Mouse (Mus musculus): ENCODE results near the gene Map2k5. TPM values are rescaled to one million over a fixed set of nuclear protein-coding genes. Genes with fewer than 3 reads are reported as not detected.

Gene Map2k5
- polyA plus RNA-seq, 2 experiments = 37.1 to 37.5 TPM

DNA sequence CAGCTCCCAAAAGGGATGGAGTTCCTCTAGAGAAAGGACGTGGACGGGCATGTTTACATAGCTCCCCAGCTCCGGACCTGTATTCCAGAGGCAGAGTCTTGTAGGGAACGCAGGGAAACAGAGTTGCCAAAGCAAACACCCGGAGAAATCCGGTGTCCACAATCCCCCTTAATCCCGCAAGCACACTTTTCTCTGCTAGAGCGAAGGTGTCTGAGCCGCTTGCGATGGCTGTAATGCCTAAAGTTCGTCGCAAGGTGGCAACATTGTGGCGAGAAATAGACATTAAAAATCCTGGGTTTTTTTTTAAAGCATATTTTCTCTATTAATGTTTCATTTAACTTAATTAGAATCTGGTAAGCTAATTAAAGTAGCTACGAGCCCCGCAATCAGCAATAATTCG, 241.9 kb downstream of the Map2k5 start:
- no peak for ATAC-seq (ENCODE audit: low FRiP score, low read depth)
- H3K36me3 ChIP-seq (ENCODE audit: control insufficient read depth, insufficient read depth, low read length) = no peaks in the 10 kb centered on the region

DNA sequence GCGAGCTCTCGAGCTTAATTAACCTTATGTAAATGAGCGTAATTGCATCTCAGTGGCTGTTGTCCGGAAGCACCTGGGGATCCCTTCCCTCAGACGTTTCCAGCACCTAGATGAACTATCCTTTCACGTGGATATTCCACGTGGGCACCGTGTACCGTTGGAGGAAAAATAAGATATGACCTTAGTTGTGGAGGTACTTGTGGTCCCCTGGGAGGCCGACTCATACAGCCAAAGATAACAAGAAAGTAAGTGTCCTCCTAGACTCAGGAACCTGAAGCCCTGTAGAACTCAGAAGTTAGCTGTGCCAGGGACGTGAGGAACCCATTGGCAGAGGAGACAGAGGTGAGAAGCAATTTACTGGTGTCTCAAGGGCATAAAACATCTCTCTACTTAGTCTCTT, 242.3 kb downstream of the Map2k5 start:
- H3K9me3 ChIP-seq (ENCODE audit: control insufficient read depth, low read length) = no peaks in the 10 kb centered on the region
- peak overlapping the region; percentile 51 for H3K4me2 ChIP-seq (replicated peaks; ENCODE audit: low read depth, low read length, severe bottlenecking)
- no peaks in the 10 kb centered on the region for H3K36me3 ChIP-seq (ENCODE audit: control insufficient read depth, insufficient read depth, low read length)
- no peak overlapping the region for H3K27ac ChIP-seq (replicated peaks; ENCODE audit: low read depth, low read length)
- no peak for TF ChIP-seq POLR2A (IDR thresholded peaks at IDR 0.05; ENCODE audit: borderline replicate concordance, extremely low read depth, insufficient read depth, insufficient read length)
- H3K27me3 ChIP-seq (ENCODE audit: control insufficient read depth, insufficient read depth, low read length) = peaks cover 63% of the 10 kb centered on the region
- no peak for DNase-seq (ENCODE audit: low spot score)
- peaks cover 14% of the 10 kb centered on the region for H3K4me1 ChIP-seq (ENCODE audit: control insufficient read depth, insufficient read depth, low read length)
- H3K9ac ChIP-seq (ENCODE audit: low read depth, low read length, severe bottlenecking) = 0 out of 2 replicates have a peak overlapping the region, but pooled peaks have one; percentile 35
- WGBS = 2% methylated on average over 11 of the region's 11 CpGs
- H3K4me3 ChIP-seq (replicated peaks; ENCODE audit: low read length) = peak overlapping the region; percentile 30
- no peak for ATAC-seq (ENCODE audit: low FRiP score, low read depth)

More for the DNA sequence above, 241.9 kb downstream of the Map2k5 start:
- Histone ChIP-seq H3K4me1 (ENCODE audit: control insufficient read depth, insufficient read depth, low read length) (peaks cover 14% of the 10 kb centered on the region), H3K9me3 (ENCODE audit: control insufficient read depth, low read length) (no peaks in the 10 kb centered on the region), H3K27me3 (ENCODE audit: control insufficient read depth, insufficient read depth, low read length) (peaks cover 65% of the 10 kb centered on the region), H3K4me3 (replicated peaks; ENCODE audit: low read length) (peak overlapping the region; percentile 30), H3K27ac (replicated peaks; ENCODE audit: low read depth, low read length) (no peak overlapping the region), H3K9ac (ENCODE audit: low read depth, low read length, severe bottlenecking) (0 out of 2 replicates have a peak overlapping the region, but pooled peaks have one; percentile 35), H3K4me2 (replicated peaks; ENCODE audit: low read depth, low read length, severe bottlenecking) (peak overlapping the region; percentile 51)
- no peak for TF ChIP-seq POLR2A (IDR thresholded peaks at IDR 0.05; ENCODE audit: borderline replicate concordance, extremely low read depth, insufficient read depth, insufficient read length)
- WGBS = under 1% methylated on average over 16 of the region's 16 CpGs
- peak; percentile 47 for DNase-seq (ENCODE audit: low spot score)

DNA sequence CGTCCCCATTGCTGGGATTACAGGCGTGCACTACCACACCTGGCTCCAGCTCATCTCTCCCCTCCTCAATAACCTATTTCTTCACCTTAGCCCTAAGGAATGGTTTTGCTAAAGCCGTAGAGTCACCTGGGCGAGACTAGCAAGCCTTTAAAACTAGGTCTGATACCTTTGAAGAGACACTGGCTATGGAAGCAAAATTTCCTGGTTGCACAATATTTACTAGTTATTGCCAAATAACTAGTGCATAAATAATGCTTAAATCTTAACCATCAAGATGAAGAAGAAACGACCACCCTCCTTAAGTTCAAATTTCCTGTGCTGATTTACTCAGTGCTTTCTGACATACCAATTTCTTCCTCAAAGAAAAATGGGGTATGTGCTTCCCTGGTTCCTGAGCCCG, 244.0 kb downstream of the Map2k5 start:
- H3K27me3 ChIP-seq (ENCODE audit: control insufficient read depth, insufficient read depth, low read length) = peaks cover 47% of the 10 kb centered on the region
- H3K4me2 ChIP-seq (replicated peaks; ENCODE audit: low read depth, low read length, severe bottlenecking) = peak overlapping the region; percentile 84
- 10% methylated on average over 6 of the region's 6 CpGs for WGBS
- no peak for DNase-seq (ENCODE audit: low spot score)
- H3K27ac ChIP-seq (replicated peaks; ENCODE audit: low read depth, low read length) = no peak overlapping the region
- TF ChIP-seq POLR2A (IDR thresholded peaks at IDR 0.05; ENCODE audit: borderline replicate concordance, extremely low read depth, insufficient read depth, insufficient read length) = no peak
- no peaks in the 10 kb centered on the region for H3K9me3 ChIP-seq (ENCODE audit: control insufficient read depth, low read length)
- H3K4me1 ChIP-seq (ENCODE audit: control insufficient read depth, insufficient read depth, low read length) = peaks cover 14% of the 10 kb centered on the region; the same call in 1 of the 2 replicates
- no peaks in the 10 kb centered on the region for H3K36me3 ChIP-seq (ENCODE audit: control insufficient read depth, insufficient read depth, low read length)
- ATAC-seq (ENCODE audit: low FRiP score, low read depth) = no peak
- H3K4me3 ChIP-seq (replicated peaks; ENCODE audit: low read length) = peak overlapping the region; percentile 67
- H3K9ac ChIP-seq (ENCODE audit: low read depth, low read length, severe bottlenecking) = no peak overlapping the region

DNA sequence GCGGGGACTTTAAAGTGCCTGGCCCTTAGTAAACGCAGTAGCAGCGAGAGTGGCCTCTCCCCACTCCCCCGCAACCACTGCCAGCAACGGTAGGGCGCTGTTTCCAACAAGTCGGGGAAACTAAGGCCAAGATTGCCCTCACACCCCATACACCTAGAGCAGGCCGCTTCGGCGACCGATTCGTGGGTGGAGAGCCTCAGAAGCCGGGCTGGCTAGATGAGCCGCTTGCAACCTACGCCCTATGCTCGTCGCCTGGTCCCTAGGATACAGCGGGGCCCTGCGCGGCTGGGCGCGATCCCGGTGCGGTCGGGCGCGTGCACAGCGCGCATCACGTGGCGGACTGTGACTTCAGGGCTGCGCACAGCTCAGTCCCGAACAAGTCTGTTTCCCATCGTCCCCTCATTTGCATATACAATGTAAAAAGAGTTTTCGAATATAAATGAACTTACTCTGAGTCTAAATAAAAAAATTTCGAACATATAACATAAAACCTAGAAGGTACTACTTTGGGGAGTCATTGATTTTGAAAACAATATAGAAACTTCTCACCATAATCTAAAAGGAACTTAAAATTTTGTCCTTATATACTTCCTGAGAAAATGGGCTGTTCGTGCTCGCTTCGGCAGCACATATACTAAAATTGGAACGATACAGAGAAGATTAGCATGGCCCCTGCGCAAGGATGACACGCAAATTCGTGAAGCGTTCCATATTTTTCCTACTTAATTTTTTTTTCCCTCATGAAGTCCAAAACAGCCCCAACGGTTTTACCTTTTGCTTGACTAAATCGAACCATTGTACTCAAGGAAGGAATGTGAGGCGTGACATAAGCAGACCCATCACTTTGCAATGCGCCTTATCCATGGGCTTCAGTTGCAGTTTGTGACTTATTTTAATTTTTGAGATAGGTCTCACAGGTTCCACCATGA, 244.8 kb downstream of the Map2k5 start:
- TF ChIP-seq POLR2A (IDR thresholded peaks at IDR 0.05; ENCODE audit: borderline replicate concordance, extremely low read depth, insufficient read depth, insufficient read length) = peak; percentile 87; the same call in 1 of the 2 replicates
- Histone ChIP-seq H3K9me3 (ENCODE audit: control insufficient read depth, low read length) (no peaks in the 10 kb centered on the region), H3K36me3 (ENCODE audit: control insufficient read depth, insufficient read depth, low read length) (no peaks in the 10 kb centered on the region), H3K4me1 (ENCODE audit: control insufficient read depth, insufficient read depth, low read length) (peaks cover 14% of the 10 kb centered on the region; the same call in 1 of the 2 replicates), H3K9ac (ENCODE audit: low read depth, low read length, severe bottlenecking) (peak overlapping the region; percentile 72), H3K27me3 (ENCODE audit: control insufficient read depth, insufficient read depth, low read length) (peaks cover 40% of the 10 kb centered on the region), H3K4me2 (replicated peaks; ENCODE audit: low read depth, low read length, severe bottlenecking) (peak overlapping the region; percentile 84), H3K27ac (replicated peaks; ENCODE audit: low read depth, low read length) (peak overlapping the region; percentile 79), H3K4me3 (replicated peaks; ENCODE audit: low read length) (peak overlapping the region; percentile 67)
- DNase-seq (ENCODE audit: low spot score) (peak; percentile 92), ATAC-seq (ENCODE audit: low FRiP score, low read depth) (peak; percentile 98)
- WGBS = 1% methylated on average over 48 of the region's 48 CpGs

DNA sequence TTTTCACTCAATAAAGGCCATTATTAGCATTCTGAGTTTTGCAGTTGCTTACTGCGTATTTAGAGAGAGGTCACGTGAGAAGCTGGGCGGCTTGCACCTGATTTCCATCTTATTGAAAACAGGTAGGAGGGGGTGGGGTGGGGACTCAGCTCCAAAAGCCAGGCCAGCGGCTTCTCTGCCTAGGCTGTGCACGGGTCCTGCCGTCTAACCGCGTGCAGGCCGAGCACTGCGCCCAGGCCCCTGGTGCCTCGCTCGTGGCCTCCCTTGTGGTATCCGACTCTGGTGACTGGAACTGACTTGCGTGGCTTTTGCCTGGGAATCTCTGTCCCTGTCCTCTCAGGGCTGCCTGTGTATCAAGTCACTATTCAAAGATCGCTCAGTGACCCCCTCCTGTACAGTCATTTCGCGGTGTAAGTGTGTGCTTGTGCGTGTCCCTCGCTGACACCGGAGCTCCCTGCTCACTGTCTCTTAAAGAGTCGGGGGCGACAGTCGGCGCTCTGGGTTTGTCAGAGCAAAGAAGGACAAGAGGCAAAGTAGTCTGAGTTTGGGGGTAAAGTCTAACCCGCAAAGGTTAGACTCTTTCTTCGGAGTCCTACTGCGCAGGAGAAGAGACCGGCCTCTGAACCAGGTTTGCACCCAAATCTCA, 245.6 kb downstream of the Map2k5 start:
- TF ChIP-seq POLR2A (IDR thresholded peaks at IDR 0.05; ENCODE audit: borderline replicate concordance, extremely low read depth, insufficient read depth, insufficient read length) = no peak
- WGBS = 1% methylated on average over 28 of the region's 28 CpGs
- Histone ChIP-seq H3K27me3 (ENCODE audit: control insufficient read depth, insufficient read depth, low read length) (peaks cover 31% of the 10 kb centered on the region), H3K9ac (ENCODE audit: low read depth, low read length, severe bottlenecking) (peak overlapping the region; percentile 72), H3K4me1 (ENCODE audit: control insufficient read depth, insufficient read depth, low read length) (peaks cover 14% of the 10 kb centered on the region; the same call in 1 of the 2 replicates), H3K36me3 (ENCODE audit: control insufficient read depth, insufficient read depth, low read length) (no peaks in the 10 kb centered on the region), H3K27ac (replicated peaks; ENCODE audit: low read depth, low read length) (peak overlapping the region; percentile 79), H3K9me3 (ENCODE audit: control insufficient read depth, low read length) (no peaks in the 10 kb centered on the region), H3K4me2 (replicated peaks; ENCODE audit: low read depth, low read length, severe bottlenecking) (peak overlapping the region; percentile 84), H3K4me3 (replicated peaks; ENCODE audit: low read length) (peak overlapping the region; percentile 67)
- DNase-seq (ENCODE audit: low spot score) (no peak), ATAC-seq (ENCODE audit: low FRiP score, low read depth) (no peak)

Data from limb, embryonic 14.5 days (tissue).